Mouse (Mus musculus) R1 (cell line): ENCODE measurements at regions not wholly inside any gene's neighbourhood (a gene's known extent, or its start where the extent isn't known, plus 50 kb on each side); places are given as distances from the start of the nearest gene placed in this dataset.
A peak's percentile ranks its signal among the peaks of the same experiment; 100 is the strongest.

Experiments
- DNase-seq: peaks from one replicate; pipeline ENCODE4 v3.0.0-alpha.2; 2018; ENCODE audit warnings: low read depth, low spot score

DNA sequence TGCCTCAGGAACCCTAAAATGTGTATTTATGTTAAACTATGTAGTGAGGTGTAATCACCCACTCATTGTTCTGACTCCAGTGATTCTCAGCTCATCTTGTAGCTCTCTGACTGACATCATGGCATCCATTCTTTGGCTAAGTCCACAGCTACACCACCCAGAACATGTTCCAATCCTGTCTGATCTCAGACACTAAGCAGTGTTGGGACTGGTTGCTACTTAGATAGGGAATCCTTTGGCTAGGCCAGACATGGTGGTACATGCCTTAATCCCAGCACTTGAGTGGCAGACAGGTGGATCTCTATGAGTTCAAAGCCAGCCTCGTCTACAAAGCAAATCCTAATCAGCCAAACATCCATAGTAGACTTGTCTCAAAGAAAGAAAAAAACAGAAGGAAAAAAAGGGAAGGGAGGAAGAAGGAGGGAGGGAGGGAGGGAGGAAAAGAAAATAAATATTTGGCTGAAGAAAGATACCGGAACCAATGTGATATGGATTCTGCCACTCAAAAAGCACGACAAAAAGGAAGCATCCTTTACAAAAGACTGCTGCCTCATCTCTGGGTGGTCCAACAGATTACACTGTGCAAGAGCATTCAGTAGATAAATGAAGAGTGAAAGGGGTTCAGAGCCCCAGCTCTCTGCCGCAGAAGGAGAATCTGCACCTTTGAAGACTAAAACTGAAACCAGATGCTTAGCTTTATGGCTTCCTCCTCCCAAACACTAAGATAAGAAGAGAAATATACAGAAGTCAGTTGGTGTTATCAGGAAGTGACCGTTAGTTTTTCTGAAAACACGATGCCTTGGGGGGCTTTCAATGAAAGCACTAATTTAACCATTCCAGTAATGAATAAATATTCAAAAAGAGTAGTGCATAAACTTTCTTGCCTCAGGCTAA lies 51.5 kb upstream of the Med13 start:
- no peak for DNase-seq

DNA sequence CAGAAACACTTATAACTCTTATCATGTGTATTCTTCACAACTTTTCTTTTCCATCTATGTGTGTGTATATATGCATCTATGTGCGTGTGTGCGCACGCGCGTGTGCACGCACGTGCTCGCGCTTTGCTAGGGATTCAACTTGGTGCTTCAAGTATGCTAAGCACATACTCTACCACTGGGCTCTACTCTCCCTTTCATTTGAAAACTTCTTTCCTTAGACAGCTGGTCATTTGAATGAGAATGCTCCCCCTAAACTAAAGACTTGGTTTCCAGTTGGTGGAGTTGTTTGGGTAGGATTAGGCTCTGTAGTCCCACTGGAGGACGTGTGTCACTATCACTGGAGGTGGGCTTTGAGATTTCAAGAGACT lies 52.2 kb upstream of the Med13 start:
- peak; percentile 54 for DNase-seq

DNA sequence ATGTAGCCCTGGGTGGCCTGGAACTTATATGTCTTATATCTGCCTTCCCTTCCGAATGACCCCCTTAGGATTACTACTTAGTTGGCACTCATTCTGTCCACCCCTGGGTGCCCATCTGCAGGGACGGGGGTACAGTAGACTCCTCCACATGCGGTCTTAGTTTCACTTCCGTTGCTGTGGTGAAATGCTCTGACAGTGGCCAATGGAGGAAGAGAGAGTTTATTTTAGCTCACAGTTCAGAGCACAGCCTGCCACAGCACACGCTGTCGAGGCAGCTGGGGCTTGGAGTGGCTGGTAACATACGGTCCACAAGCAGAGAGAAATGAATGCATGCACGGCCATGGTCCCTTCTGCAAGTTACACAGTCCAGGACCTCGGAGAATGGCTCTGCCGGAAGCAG lies 53.1 kb upstream of the Med13 start:
- no peak for DNase-seq

DNA sequence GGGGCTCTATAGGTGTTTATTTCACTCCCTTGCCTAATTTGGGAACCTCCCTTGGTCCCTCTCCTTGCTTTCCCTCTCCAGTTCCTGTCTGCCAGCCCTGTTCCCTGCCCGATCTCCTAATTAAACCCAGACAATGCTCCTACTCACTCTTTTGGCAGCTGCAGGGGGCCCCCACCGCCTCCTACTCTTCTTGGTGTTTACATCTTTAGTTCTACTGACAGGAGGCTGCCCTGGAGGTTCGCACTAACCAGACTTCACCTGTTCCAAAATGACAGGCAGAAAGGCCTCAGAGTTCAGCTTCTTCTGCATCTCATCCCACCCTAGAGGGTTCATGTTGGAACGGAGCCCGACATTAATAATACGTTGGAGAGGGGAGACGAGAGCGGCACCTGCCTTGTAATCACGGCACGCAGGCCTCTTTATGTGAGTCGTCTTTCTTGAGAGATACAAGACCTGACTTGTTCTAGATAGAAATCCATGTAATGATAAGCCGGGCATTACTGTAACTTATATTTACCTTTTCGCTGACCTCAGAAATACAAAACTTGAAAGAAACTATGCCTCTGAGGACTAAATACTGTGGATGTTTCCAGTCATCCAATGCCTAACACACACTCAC lies 55.5 kb upstream of the Med13 start:
- no peak for DNase-seq

DNA sequence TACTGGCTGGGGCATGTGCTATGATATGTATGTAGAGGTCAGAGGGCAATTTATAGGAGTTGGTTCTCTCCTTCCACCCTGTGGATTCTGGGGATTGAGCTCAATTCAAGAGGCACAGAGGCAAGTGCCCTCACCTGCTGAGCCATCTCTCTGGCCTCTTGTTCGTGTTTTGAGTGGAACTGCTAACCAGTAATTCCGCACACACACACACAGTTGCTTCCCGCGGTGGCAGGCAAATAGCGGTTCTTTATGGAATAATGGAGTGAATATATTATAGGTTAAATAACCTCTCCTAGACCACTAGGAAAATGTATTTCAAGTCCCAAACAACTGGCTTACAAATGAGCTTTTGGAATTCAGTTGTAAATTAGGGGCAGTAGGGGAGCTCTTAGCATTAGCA lies 59.1 kb upstream of the Med13 start:
- no peak for DNase-seq

DNA sequence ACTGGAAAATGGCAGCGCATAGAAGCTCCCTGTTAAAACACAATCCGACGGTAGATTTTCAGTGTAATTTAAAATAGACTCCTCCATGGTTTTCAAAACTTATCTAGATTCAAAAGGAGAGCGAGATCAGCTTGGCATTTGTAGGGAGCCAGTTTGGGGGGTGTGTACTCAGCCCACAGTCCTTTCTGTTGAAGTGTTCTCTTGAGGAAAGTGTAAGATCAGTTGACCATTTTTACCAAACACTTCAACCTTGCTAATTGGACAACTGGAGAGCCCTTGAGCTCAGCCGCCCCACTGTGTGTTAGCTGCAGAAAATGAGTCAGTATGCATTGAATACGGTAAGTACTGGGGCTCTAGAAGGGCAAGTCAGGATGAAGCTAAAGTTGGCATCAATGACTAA lies 59.8 kb upstream of the Med13 start:
- no peak for DNase-seq

DNA sequence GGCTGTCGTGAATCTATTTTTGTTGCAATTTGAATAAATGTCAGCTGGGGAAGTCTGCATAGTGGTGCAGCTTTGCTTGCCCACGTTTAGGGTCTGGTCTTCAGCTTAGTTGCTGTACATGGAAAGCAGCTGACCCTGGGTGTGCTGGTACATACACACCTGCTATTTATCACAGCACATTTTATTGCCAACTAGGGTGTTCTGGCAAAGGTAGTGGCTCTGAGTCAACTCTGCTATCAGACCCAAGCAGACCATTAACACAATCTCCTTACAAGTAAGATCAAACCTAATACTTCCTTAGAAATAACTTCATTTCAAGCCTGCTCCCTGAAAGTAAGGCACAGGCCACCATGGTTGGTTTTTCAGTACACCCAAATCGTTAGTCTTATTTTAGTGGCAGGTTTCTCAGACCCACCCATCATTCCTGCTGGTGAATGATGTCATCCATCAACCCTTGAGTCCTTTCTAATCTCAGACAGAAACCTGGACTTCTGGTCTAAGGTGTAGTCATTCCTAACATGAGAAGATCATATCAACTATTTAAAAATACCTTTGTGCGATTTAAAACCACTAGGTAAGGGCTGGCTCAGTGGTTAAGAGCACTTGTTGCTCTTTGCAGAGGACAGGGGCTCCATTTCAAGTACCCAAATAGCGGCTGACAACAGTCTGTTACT lies 62.5 kb upstream of the Med13 start:
- DNase-seq = no peak

DNA sequence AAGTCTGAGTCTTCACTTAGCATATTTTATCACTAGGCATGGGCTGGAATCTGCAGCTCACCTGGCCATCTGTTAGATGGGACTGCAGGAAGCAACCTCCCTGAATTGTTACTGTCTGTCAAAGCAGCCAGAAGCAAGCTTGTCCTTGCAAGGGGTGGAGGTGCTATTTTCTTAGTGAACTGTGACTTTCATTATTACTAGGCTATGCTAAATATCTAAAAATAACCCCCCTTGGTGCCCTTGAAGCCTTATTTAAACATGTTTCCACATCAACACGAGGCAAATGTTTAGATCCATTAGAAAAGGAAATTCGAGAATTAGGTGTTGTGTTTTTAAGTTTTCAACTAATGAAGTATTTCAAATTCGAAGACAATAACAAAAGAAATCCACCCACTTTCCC lies 55.5 kb upstream of the Rnft1 start:
- DNase-seq = no peak

DNA sequence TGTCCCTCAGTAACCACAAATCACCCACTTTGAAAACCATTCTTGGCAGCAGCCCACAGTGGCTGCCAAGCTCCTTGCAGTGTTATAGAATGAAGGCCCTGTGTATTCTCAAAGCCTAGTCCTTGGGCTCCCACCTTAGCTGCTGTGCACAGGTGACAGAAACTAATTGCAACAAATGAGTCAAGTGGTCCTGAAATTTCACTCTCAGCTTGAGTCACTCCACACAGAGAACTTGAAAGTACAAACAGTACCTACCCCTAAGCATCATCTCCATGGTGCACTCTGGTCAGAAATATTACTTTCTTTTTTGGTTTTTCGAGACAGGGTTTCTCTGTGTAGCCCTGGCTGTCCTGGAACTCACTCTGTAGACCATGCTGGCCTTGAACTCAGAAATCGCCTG lies 54.2 kb upstream of the Rnft1 start:
- DNase-seq = no peak

DNA sequence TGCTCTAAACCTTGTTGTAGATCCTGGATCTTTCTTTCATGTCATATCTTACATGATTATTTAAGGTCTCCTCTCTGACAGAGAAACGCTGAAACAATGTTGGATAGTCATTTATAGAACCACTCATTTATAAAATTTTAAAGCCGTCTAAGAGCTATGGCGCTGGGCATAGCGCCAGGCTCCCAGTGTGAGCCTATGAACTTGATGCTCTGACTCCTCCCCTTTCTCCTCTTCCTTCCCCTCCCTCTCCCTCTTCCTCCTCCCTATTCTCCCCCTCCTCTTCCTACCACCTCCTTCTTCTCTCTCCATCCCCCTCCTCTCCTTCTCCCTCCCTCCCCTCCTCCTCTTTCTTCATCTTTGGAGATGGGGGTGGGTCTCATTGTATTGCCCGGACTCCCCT lies 52.9 kb upstream of the Rnft1 start:
- no peak for DNase-seq

DNA sequence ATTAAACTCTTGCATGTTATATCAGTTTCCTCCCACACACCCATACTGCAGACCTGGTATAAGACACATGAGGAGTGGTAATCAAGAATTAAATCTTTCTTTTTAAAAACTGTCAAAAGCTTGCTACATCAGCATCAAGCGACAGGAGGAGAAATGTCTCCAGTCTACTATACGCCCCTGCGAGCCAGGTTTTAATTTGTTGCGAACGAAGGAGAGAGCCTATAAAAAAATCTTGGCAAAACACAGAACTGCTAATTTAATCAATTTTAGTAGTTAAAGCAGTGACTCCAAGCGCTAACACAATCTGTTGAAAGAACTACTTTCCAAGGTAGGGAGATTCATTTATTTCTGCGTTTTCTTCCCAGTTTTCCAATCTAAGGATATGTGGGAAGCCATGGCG lies 50.4 kb upstream of the Rnft1 start:
- DNase-seq = no peak
